Mouse (Mus musculus): ENCODE measurements at regions not wholly inside any gene's neighbourhood (a gene's known extent, or its start where the extent isn't known, plus 50 kb on each side); places are given as distances from the start of the nearest gene placed in this dataset.

- TF ChIP-seq EP300 (IDR thresholded peaks at IDR 0.05; ENCODE audit: insufficient read depth, low read depth, low read length) (no peak), POLR2A (IDR thresholded peaks at IDR 0.05; ENCODE audit: insufficient read depth, low read depth, low read length) (no peak), CTCF (IDR thresholded peaks at IDR 0.05) (no peak)
Observed at GRCm38 (mm10) chr16:51767556-51767955, 263.5 kb upstream of the Cblb start.
